Mouse (Mus musculus): ENCODE data around the gene Gm5148. TPM values are rescaled to one million over a fixed set of nuclear protein-coding genes. Genes with fewer than 3 reads are reported as not detected.

Gm5148 gene
- polyA plus RNA-seq, 1 experiment from 2014 or later = 3.2 TPM

DNA sequence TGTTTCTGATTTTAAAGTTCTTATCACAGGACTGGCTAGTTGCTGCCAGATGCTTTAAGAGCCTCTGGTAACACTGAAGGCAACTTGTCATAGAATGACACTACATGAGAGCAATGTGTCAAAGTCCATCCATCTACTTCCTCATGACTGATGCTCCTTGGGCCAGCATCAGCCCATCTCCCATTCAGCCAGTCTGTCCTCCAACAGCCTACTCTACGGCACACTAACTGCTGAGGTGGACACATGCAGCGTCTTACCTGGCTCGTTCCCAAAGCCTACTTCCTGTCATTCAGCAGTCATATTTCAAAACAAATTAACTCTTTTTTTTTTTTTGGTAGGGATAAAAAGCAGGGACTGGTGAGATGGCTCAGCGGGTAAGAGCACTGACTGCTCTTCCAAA lies 17.9 kb downstream of the Gm5148 start:
- no peak for DNase-seq (ENCODE audit: low spot score)
- Histone ChIP-seq H3K4me1 (replicated peaks) (peaks cover 13% of the 10 kb centered on the region), H3K27ac (no peak overlapping the region), H3K36me3 (0 out of 2 replicates have a peak, but pooled peaks cover 2% of the 10 kb centered on the region), H3K9me3 (peaks cover 9% of the 10 kb centered on the region; the same call in 1 of the 2 replicates), H3K27me3 (ENCODE audit: insufficient read depth, poor library complexity, severe bottlenecking) (no peaks in the 10 kb centered on the region), H3K4me3 (no peak overlapping the region)
- WGBS = 91% methylated on average over 4 of the region's 4 CpGs

DNA sequence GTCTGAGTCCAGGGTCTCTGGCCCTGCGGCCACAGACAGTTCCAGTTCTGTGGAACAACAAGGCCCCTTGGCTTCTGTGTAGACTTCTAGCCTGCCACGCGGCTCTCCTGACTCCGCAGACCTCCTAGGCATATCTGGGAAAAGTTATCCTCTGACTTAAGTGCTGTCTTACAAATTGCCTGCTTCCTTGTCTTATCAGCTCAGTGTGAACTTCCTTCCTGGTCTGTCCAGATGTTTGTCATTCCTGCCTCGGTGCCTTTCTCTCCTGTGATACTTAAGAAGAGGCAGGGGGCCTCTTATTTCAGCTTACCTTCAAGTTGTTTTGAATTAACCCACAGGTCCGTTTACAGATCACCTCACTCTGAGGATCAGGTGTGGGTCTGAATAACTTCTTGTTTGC lies 18.9 kb downstream of the Gm5148 start:
- 51% methylated on average over 6 of the region's 6 CpGs for WGBS
- Histone ChIP-seq H3K27me3 (ENCODE audit: insufficient read depth, poor library complexity, severe bottlenecking) (no peaks in the 10 kb centered on the region), H3K27ac (peak overlapping the region; percentile 64; the same call in 1 of the 2 replicates)

DNA sequence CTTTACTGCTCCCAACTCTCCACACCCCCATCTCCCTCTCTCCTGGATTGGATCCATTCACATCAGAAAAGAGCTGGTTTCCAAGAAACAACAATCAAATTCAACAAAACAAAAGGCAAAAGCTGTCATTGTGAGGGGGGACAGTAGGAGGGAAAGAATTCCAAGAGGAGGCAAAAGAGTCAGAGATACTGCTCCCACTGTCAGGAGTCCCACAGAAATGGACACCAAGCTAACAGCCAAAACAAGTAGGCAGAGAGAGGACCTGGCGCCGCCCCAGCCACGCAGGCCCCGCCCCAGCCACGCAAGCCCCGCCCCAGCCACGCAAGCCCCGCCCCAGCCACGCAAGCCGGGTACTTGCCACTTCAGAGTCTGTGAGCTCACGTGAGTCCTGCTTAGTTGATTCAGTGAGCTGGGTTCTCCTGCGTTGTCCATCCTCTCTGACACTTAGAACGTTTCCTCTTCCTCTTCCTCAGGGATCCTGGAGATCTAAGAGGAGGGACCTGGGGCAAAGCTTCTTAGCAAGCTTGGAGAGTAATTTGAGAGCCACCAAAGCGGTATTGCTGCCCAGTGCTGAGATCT lies 19.5 kb downstream of the Gm5148 start:
- Histone ChIP-seq H3K9me3 (peaks cover 5% of the 10 kb centered on the region; the same call in 1 of the 2 replicates), H3K4me3 (no peak overlapping the region), H3K36me3 (0 out of 2 replicates have a peak, but pooled peaks cover 2% of the 10 kb centered on the region), H3K4me1 (replicated peaks) (peaks cover 12% of the 10 kb centered on the region), H3K27ac (peak overlapping the region; percentile 64; the same call in 1 of the 2 replicates), H3K27me3 (ENCODE audit: insufficient read depth, poor library complexity, severe bottlenecking) (no peaks in the 10 kb centered on the region)
- DNase-seq (ENCODE audit: low spot score) = peak; percentile 11
- 42% methylated on average over 14 of the region's 14 CpGs for WGBS

More for the DNA sequence above, 18.9 kb downstream of the Gm5148 start:
- H3K9me3 ChIP-seq = peaks cover 7% of the 10 kb centered on the region; the same call in 1 of the 2 replicates
- DNase-seq (ENCODE audit: low spot score) = peak; percentile 6
- H3K4me1 ChIP-seq (replicated peaks) = peaks cover 13% of the 10 kb centered on the region
- 0 out of 2 replicates have a peak, but pooled peaks cover 2% of the 10 kb centered on the region for H3K36me3 ChIP-seq
- no peak overlapping the region for H3K4me3 ChIP-seq

DNA sequence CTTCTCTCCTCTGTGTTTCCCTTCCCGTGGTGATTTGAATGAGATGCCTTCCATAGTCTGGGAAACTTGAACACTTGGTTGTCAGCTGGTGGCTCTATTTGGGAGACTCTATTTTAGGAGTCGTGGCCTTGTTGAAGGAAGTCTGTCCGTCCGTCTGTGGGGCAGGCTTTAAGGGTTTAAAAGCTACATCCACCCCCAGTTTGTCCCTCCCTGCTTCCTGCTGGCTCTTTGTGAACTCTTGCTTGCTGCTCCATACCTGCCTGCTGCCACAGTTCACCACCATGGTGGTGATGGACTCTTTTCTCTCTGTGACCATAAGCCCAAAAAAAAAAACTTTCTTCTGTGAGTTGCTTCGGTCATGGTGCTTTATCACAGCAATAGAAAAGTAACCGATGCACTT lies 21.2 kb downstream of the Gm5148 start:
- no peak for DNase-seq (ENCODE audit: low spot score)
- Histone ChIP-seq H3K9me3 (peaks cover 5% of the 10 kb centered on the region; the same call in 1 of the 2 replicates), H3K4me1 (replicated peaks) (peaks cover 10% of the 10 kb centered on the region), H3K4me3 (no peak overlapping the region), H3K36me3 (0 out of 2 replicates have a peak, but pooled peaks cover 2% of the 10 kb centered on the region), H3K27me3 (ENCODE audit: insufficient read depth, poor library complexity, severe bottlenecking) (no peaks in the 10 kb centered on the region), H3K27ac (no peak overlapping the region)
- 92% methylated on average over 6 of the region's 6 CpGs for WGBS

DNA sequence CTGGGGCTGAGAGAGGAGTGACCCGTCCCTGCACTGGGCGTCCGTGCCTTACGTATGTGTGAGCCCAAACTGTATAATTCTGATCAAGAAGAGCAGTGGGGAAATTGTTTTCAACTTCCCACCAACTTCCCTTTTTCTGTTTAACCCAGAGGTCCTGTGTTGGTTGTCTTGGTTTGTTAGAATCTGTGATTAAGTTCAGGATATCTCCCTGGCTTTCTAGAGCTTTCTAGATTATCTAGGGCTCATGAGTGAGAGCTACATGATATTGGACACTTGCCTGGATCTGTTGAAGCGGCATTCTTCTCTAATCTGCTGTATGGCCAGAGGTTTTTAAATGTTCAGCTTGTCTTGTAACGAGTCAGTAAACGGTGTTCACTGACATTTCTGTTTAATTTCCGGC lies 30.7 kb downstream of the Gm5148 start:
- H3K36me3 ChIP-seq = no peaks in the 10 kb centered on the region
- H3K27ac ChIP-seq = no peak overlapping the region
- no peaks in the 10 kb centered on the region for H3K9me3 ChIP-seq
- H3K27me3 ChIP-seq (ENCODE audit: insufficient read depth, poor library complexity, severe bottlenecking) = peaks cover 12% of the 10 kb centered on the region
- peaks cover 4% of the 10 kb centered on the region for H3K4me1 ChIP-seq (replicated peaks)
- DNase-seq (ENCODE audit: low spot score) = no peak
- WGBS = 92% methylated on average over 8 of the region's 8 CpGs
- no peak overlapping the region for H3K4me3 ChIP-seq

DNA sequence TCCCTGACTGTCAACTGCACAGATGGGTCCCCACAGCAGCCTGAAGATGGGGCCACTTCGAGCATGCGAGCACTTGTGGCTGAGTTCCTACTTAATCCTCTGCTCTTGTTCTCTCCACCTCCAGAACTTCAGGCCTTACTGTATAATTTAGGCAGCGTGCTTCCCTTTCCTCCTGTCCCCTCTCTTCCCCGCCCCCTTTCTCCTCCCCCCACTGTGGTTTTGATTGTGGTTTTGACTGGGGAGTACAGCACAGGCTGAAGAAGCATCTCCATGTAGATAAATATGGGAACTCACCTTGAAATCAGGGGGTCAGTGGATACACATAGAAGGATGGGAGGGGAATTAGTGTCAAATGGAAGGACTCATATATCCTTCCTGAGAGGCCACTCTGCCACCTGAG lies 31.3 kb downstream of the Gm5148 start:
- Histone ChIP-seq H3K27ac (no peak overlapping the region), H3K4me3 (no peak overlapping the region), H3K36me3 (no peaks in the 10 kb centered on the region), H3K4me1 (replicated peaks) (peaks cover 10% of the 10 kb centered on the region), H3K9me3 (no peaks in the 10 kb centered on the region), H3K27me3 (ENCODE audit: insufficient read depth, poor library complexity, severe bottlenecking) (peaks cover 18% of the 10 kb centered on the region)
- 89% methylated on average over 4 of the region's 4 CpGs for WGBS
- no peak for DNase-seq (ENCODE audit: low spot score)

DNA sequence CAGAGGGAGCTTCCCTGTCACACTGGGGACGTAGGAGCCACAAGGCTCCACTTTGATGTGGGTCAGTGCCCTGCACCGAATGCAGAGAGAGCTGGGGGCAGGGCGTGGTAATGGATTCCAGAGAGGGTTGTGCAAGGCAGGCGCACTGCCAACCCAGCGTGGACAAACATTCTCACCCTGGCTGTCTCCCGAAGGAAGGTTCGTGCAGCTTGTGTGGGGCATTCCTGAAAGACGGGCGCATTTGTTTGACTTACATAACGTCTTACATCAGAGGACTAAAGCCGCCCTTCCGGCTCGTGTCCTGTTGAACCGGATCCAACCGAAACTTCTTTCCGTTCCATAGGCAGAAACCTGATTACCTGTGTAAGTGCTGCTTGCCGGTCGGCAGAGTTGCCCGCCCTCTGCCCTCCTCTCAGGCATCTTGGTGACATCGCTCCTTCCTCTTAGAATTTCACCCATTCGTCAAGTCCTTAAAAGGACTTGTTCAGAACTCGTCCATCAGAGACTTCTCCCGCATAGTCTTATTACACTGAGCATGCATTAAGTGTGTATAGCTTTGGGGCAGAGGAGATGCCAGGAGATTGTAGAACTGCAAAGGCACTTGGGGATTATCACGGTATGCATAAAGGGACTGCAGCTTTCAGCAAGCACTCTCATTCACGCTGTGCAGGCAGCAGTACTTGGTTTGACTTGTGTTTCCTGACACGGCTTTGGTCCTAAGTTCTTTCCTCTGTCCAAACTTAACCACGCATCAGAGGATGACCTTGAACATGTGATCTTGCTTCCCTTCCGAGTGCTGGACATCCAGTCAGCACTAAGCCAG lies 36.9 kb downstream of the Gm5148 start:
- Histone ChIP-seq H3K36me3 (no peaks in the 10 kb centered on the region), H3K4me3 (peak overlapping the region; percentile 41), H3K27ac (peak overlapping the region; percentile 57; the same call in 1 of the 2 replicates), H3K27me3 (ENCODE audit: insufficient read depth, poor library complexity, severe bottlenecking) (peaks cover 58% of the 10 kb centered on the region), H3K9me3 (no peaks in the 10 kb centered on the region), H3K4me1 (replicated peaks) (peaks cover 28% of the 10 kb centered on the region)
- WGBS = 28% methylated on average over 28 of the region's 28 CpGs
- peak; percentile 48 for DNase-seq (ENCODE audit: low spot score)

DNA sequence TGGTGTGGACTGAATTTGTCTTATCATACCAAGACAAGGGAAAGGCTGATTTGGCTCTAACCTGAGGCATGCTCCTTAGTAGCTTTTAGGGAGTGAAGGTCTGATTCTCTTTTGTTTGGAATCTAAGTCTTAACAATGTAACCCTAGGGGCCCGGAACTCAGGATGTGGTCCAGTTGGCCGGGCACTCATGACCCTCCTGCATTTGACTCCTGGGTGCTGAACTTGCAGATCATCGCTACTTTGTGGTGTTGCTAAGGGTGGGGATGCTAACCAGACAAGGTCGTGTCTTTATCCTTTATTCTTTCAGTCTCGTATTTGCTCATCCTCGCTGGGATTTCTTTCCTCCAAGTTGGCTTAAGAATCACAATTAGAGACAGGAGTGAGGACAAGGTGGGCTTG lies 37.5 kb downstream of the Gm5148 start:
- 26% methylated on average over 6 of the region's 6 CpGs for WGBS
- Histone ChIP-seq H3K27me3 (ENCODE audit: insufficient read depth, poor library complexity, severe bottlenecking) (peaks cover 58% of the 10 kb centered on the region), H3K36me3 (no peaks in the 10 kb centered on the region), H3K9me3 (no peaks in the 10 kb centered on the region), H3K27ac (peak overlapping the region; percentile 57; the same call in 1 of the 2 replicates), H3K4me3 (peak overlapping the region; percentile 41), H3K4me1 (replicated peaks) (peaks cover 28% of the 10 kb centered on the region)
- DNase-seq (ENCODE audit: low spot score) = no peak

DNA sequence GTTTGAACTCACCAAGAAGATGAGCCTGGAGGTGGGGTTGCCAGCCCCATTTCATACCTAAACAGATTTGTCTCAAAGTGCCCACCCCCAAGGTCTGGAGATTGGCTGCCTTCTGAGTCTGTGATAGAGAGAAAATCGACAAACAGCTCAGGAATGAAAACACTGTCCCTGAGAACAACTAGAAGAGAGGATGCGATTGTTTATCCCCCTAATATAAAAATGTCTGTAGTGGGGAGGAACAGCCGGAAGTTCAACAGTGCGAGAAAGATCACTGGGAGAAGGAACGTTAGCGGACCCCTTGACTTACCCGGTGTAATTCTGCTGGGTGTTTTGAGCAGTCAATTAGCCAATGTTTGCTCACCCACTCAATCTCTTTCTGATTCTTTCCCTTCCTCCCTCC lies 38.1 kb downstream of the Gm5148 start:
- WGBS = 43% methylated on average over 7 of the region's 7 CpGs

DNA sequence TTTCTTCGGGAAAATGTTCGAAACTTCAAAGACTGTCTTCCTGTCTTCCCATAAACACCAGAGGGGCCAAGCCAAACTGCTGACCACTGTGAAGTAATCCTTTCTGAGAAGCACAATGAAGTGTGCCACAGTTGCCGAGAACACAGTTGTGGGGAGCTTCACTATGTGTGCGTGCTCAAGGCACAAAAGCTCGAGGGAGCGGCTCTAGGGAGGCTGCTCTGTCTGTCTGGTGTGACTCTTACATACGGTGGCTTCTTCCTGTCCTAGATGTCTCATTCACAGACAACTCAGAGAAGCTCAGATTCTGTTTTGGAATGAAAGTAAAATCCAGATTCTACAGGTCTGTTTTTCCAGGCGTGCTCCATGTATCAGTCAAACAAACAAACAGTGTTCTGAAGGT lies 48.0 kb downstream of the Gm5148 start:
- DNase-seq (ENCODE audit: low spot score) = no peak
- H3K9me3 ChIP-seq = no peaks in the 10 kb centered on the region
- no peaks in the 10 kb centered on the region for H3K36me3 ChIP-seq
- H3K27ac ChIP-seq = no peak overlapping the region
- peaks cover 66% of the 10 kb centered on the region for H3K27me3 ChIP-seq (ENCODE audit: insufficient read depth, poor library complexity, severe bottlenecking)
- 81% methylated on average over 8 of the region's 8 CpGs for WGBS
- H3K4me3 ChIP-seq = no peak overlapping the region
- H3K4me1 ChIP-seq (replicated peaks) = peaks cover 35% of the 10 kb centered on the region

More for the DNA sequence above, 38.1 kb downstream of the Gm5148 start:
- DNase-seq (ENCODE audit: low spot score) = no peak
- no peaks in the 10 kb centered on the region for H3K9me3 ChIP-seq
- no peaks in the 10 kb centered on the region for H3K36me3 ChIP-seq
- H3K4me1 ChIP-seq (replicated peaks) = peaks cover 28% of the 10 kb centered on the region
- H3K27me3 ChIP-seq (ENCODE audit: insufficient read depth, poor library complexity, severe bottlenecking) = peaks cover 58% of the 10 kb centered on the region
- H3K4me3 ChIP-seq = no peak overlapping the region
- no peak overlapping the region for H3K27ac ChIP-seq

DNA sequence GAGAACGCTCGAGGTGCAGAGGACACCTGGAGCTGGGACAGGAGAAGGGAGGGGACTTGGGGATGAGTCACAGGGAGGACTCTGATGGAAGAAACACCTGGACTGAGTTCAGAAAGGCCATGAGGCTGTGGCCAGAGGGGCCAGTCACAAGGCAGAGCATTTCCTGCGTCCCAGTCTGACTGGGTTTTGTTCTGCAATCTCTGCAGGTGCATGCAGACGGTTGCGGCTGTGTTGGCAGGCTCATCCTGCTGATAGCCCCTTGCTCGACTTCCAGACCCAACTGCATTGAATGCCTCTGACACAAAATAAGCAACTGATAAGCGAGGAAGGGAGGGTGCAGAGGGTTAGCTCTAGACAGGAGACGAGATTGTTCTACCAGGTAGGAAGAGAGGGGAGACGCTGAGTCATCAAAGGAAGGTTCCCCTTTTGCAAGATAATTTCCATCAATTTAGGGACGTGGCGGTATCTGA lies 49.2 kb downstream of the Gm5148 start:
- no peaks in the 10 kb centered on the region for H3K36me3 ChIP-seq
- H3K4me1 ChIP-seq (replicated peaks) = peaks cover 35% of the 10 kb centered on the region
- peaks cover 67% of the 10 kb centered on the region for H3K27me3 ChIP-seq (ENCODE audit: insufficient read depth, poor library complexity, severe bottlenecking)
- peak overlapping the region; percentile 50 for H3K27ac ChIP-seq
- no peaks in the 10 kb centered on the region for H3K9me3 ChIP-seq
- DNase-seq (ENCODE audit: low spot score) = no peak
- no peak overlapping the region for H3K4me3 ChIP-seq
- WGBS = 83% methylated on average over 11 of the region's 11 CpGs

DNA sequence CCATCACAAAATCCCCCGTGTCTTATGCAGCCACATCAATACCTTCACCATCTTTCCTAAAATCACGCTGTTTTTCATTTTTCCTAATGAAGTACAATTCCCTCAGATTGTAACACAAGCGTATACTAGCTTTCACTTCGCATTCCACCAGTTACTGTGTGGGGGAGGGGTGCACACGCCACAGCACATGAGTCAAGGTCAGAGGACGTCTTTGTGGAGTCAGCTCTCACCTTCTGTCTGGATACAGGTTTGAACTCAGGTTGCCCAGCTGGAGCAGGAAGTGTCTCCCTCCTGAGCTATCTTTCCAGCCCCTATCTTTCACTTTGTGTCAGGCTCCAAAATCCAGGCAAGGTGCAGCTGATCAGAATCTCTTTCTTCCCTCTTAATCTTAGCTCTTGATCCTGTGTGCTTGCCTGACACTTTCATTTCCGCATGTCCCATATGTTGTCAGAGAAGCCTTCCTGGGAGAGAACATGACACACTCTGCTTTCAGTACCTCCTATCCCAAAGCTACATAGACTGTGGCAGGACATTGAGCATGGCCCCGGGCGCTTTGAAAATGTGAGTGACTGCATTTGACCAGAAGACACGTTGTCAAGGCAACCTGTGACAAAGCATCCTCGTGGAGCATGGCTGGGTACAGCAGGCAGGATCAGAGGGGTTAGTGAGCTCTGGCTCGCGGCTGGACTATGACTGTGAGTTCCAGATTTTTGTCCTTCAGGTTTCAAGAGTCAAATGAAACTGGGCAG lies 50.6 kb downstream of the Gm5148 start:
- Histone ChIP-seq H3K36me3 (peaks cover 8% of the 10 kb centered on the region; the same call in 1 of the 2 replicates), H3K4me1 (replicated peaks) (peaks cover 35% of the 10 kb centered on the region), H3K9me3 (peaks cover 11% of the 10 kb centered on the region), H3K4me3 (0 out of 2 replicates have a peak overlapping the region, but pooled peaks have one; percentile 1), H3K27ac (peak overlapping the region; percentile 81), H3K27me3 (ENCODE audit: insufficient read depth, poor library complexity, severe bottlenecking) (peaks cover 81% of the 10 kb centered on the region)
- DNase-seq (ENCODE audit: low spot score) = peak; percentile 70
- WGBS = 43% methylated on average over 13 of the region's 13 CpGs

All from hindbrain, embryonic 10.5 days (tissue).